ENCODE assay signal across 30 mouse cellular contexts in genomic region chr17:14317439-14317838, GRCm38 (mm10). TPM values are rescaled to one million over a fixed set of nuclear protein-coding genes. Genes with fewer than 3 reads are reported as not detected.
"Had no signal": no experiment of that assay in that cellular context is flagged by ENCODE, and none has a peak within 500 bp of the region (broad histone marks: within the 10 kb centered on the region; RNA-seq: fewer than 3 reads in every experiment).

No protein-coding gene starts in this region.

- H3K4me1 ChIP-seq: forebrain, embryonic 13.5 days; forebrain, embryonic 15.5 days had no signal

- H3K27ac ChIP-seq: embryonic facial prominence, embryonic 10.5 days; embryonic facial prominence, embryonic 12.5 days; embryonic facial prominence, embryonic 13.5 days; embryonic facial prominence, embryonic 15.5 days; forebrain, embryonic 10.5 days; forebrain, embryonic 12.5 days; forebrain, embryonic 13.5 days; forebrain, embryonic 15.5 days; gastrocnemius, adult 2 months had no signal

- H3K9ac ChIP-seq: embryonic facial prominence, embryonic 12.5 days; embryonic facial prominence, embryonic 13.5 days; embryonic facial prominence, embryonic 15.5 days; forebrain, embryonic 12.5 days; forebrain, embryonic 13.5 days; forebrain, embryonic 15.5 days; forebrain, postnatal 0 days had no signal

- H3K36me3 ChIP-seq: embryonic facial prominence, embryonic 10.5 days; embryonic facial prominence, embryonic 12.5 days; embryonic facial prominence, embryonic 13.5 days; embryonic facial prominence, embryonic 15.5 days; forebrain, embryonic 10.5 days; forebrain, embryonic 12.5 days; forebrain, embryonic 15.5 days had no signal

- H3K4me3 ChIP-seq: embryonic facial prominence, embryonic 10.5 days; embryonic facial prominence, embryonic 12.5 days; embryonic facial prominence, embryonic 13.5 days; embryonic facial prominence, embryonic 15.5 days; erythroblast, embryonic 14.5 days; forebrain, embryonic 10.5 days; forebrain, embryonic 12.5 days; forebrain, embryonic 13.5 days; forebrain, embryonic 15.5 days; gastrocnemius, adult 2 months had no signal

- H3K4me2 ChIP-seq: embryonic facial prominence, embryonic 12.5 days; embryonic facial prominence, embryonic 13.5 days; embryonic facial prominence, embryonic 15.5 days; forebrain, embryonic 12.5 days; forebrain, embryonic 13.5 days; forebrain, embryonic 15.5 days had no signal

- DNase-seq: cerebellum, adult 18-20 months; cerebellum, adult 2 months; cerebellum, adult 8-10 months; cerebellum, adult 9-10 months; cerebellum, adult 9-11 months; cerebellum, postnatal 10 days; cerebellum, postnatal 14 days; cerebellum, postnatal 25 days; cerebellum, postnatal 36 days; embryo, embryonic 11 days; forebrain, postnatal 0 days; gastrocnemius, adult 2 months; gastrocnemius, postnatal 10 days; gastrocnemius, postnatal 14 days; gastrocnemius, postnatal 25 days; gastrocnemius, postnatal 36 days; heart, adult 11 months had no signal

- H3K9me3 ChIP-seq: embryonic facial prominence, embryonic 10.5 days; embryonic facial prominence, embryonic 12.5 days; embryonic facial prominence, embryonic 13.5 days; embryonic facial prominence, embryonic 15.5 days; forebrain, embryonic 10.5 days; forebrain, embryonic 12.5 days; forebrain, embryonic 13.5 days; forebrain, embryonic 15.5 days had no signal

- ATAC-seq: forebrain, embryonic 13.5 days; forebrain, embryonic 14.5 days; forebrain, embryonic 15.5 days; forebrain, embryonic 16.5 days; forebrain, postnatal 0 days had no signal

- H3K27me3 ChIP-seq: embryonic facial prominence, embryonic 12.5 days; embryonic facial prominence, embryonic 13.5 days; embryonic facial prominence, embryonic 15.5 days; forebrain, embryonic 12.5 days; forebrain, embryonic 13.5 days; forebrain, embryonic 15.5 days had no signal

RNA-seq across cellular contexts. Expression of gene Smoc2, which starts 38.1 kb away (rescaled TPM):
- total RNA-seq: common myeloid progenitor, adult 5-6 weeks; granulocyte monocyte progenitor cell, adult 5-6 weeks had no signal
